Mouse (Mus musculus) brain, embryonic 18.5 days (tissue): ENCODE results near the gene Wrap53.
"Not testable (repeated sequence)": the region's sequence is repeated elsewhere in the genome, so short reads cannot be mapped to it uniquely, and the experiment has no call there.

ENCODE experiments used
- DNase-seq: peaks from one replicate; pipeline ENCODE4 v3.0.0-alpha.2; 2012; ENCODE audit warnings: low read depth, low spot score

Wrap53 gene

DNA sequence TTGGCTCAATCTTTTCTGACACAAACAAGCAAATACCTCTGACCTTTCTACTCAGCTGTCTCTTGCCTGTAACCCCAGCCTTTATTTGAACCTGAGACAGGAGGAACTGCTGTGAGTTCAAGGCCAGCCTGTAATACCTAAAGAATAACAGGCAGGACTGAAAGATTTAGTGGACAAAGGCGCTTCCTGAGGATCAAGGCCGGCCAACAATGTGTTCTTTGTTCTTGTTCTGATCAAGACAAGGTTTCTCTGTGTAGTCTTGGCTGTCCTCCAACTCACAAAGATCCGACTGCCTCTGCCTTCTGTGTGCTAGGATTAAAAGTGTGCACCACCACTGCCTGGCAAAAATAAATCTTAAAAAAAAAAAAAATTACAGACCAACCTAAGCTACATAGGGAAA, 15.7 kb downstream of the Wrap53 start:
- no peak for DNase-seq

GRCm38 (mm10) chr11:69563373-69563772, 16.7 kb downstream of the Wrap53 start:
- DNase-seq: no peak

DNA sequence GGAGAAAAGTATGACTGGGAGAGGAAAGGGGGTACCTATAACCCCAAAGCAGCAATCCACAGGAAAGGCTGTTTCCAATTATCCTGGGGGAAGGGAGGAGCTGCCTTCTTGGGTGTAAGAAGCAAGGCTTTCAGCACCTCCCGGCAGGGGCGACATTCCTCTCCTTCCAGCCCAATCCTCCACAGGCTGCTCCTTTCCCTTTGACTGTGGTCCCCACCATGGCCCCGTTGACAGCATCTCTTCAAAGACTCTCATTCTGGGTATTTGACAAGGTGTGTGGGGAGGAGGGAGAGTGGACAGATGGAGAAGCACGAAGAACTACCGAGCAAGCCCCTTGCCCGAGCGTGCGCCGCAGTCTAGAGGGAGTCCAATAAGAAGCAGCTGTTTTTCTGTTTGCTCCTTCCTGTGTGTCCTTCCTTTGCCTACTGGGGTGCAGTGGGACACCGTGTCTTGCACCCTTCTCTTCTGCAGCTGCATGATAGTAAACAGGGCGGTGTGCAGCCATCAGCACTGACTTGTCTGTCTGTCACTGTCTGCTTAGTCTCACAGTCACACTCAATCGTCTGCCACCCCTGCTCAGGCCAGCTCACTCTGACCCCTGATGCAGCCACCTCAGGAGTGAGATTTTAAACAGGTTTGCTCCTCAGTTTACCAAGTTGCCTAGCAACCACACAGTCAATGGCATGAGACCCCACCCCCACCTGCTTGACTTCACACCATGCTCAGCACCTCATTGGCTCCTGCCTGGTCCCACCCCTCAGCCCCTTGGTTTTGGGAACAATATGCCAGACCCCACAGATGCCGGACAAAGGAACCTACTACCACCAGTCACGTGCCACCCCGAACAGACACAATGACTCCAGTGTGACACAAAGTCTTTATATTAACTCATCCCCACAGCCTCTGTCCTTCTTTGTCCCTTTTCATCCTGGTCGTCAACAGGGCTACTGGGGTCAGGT, 18.9 kb downstream of the Wrap53 start:
- DNase-seq: no peak

- no peak for DNase-seq
Measured at GRCm38 (mm10) chr11:69559851-69560765, 19.9 kb downstream of the Wrap53 start, which contains the start of gene Efnb3. Gene Efnb3 (minus strand): TSS chr11:69560205.

- DNase-seq: no peak
Measured at GRCm38 (mm10) chr11:69559183-69559582, 20.9 kb downstream of the Wrap53 start.

GRCm38 (mm10) chr11:69558756-69559155, 21.3 kb downstream of the Wrap53 start:
- DNase-seq: no peak

- no peak for DNase-seq
Measured at GRCm38 (mm10) chr11:69557381-69557958, 22.6 kb downstream of the Wrap53 start.

- no peak for DNase-seq
Measured at GRCm38 (mm10) chr11:69554539-69555140, 25.4 kb downstream of the Wrap53 start.

- no peak for DNase-seq
Measured at GRCm38 (mm10) chr11:69553341-69553721, 26.7 kb downstream of the Wrap53 start.

GRCm38 (mm10) chr11:69552622-69553340, 27.3 kb downstream of the Wrap53 start:
- no peak for DNase-seq

DNA sequence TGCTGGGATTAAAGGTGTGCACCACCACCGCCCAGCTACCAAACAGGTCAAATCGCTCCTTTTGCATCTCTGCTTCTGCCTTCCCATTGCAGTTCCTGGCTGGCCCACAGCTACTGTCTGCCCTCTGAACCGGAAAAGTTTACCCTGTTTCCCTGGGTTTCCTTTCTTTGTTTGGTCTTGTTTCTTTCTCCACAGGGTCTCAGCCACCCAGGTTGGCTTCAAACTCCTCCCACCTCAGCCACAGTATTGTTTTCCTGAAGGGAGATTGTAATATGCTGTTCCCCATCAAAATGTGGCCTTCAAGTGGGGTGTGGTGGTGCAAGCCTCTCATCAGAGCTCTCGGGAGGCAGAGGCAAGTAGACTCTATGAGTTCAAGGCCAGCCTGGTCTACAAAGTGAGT, 28.7 kb downstream of the Wrap53 start:
- no peak for DNase-seq

GRCm38 (mm10) chr11:69549060-69549656, 30.9 kb downstream of the Wrap53 start, which contains the start of gene Dnah2:
Gene Dnah2 (minus strand): TSS chr11:69549110.
- DNase-seq: no peak

DNA sequence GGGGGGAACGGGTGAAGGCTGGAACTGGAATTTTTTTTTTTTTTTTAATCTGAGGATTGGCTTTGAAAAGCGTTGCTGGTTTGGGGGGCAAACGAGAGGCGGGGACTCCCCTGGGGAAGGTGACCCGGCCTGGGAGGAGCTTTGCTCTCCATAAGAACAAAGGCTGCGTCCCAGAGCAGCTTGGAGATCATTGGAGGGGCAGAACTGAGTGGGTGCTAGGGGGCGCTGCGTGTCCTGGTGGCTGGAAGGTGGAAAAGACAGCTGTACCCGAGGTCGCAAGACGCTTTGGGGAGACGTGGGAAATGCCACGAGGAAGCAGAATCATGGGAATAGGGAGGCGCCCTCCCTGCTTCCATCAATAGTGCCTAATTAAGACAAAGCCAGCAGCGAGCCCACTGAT, 33.0 kb downstream of the Wrap53 start:
- DNase-seq: no peak

DNA sequence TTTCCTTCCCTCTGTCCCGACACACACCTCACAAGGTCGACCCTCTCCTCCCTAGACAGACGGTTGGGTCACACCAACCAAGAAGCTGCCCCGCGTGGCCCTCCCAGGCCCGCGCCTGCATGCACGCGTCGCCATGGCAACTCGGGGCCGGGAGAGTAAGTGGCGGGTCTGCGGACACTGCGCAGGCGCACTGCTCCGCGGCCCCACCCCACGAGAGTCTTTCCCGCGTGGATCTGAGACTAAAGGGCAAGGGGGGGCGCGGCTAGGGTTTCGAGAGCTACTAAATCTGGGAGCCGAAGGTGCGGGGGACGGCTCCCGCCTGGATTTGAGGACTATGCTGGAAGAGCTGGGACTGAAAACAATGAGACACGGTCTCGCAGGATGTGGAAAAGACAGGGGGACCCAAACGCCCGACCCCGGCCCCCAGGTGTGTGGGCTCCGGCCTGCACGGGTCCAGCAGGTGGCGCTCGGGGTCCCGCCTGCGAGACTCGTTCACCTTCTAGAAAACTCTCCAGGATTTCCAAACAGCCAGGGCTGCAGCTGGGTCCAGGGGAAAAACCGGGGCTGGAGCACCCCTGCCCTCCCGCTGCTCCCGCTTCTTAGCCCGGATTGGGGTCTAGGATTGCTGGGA, 33.5 kb downstream of the Wrap53 start:
- DNase-seq: no peak

GRCm38 (mm10) chr11:69545957-69546356, 34.1 kb downstream of the Wrap53 start:
- DNase-seq: no peak

- no peak for DNase-seq
Measured at GRCm38 (mm10) chr11:69543598-69543997, 36.5 kb downstream of the Wrap53 start.

- DNase-seq: not testable (repeated sequence)
Measured at GRCm38 (mm10) chr11:69541741-69542140, 38.3 kb downstream of the Wrap53 start.

GRCm38 (mm10) chr11:69540700-69541099, 39.4 kb downstream of the Wrap53 start:
- DNase-seq: no peak

DNA sequence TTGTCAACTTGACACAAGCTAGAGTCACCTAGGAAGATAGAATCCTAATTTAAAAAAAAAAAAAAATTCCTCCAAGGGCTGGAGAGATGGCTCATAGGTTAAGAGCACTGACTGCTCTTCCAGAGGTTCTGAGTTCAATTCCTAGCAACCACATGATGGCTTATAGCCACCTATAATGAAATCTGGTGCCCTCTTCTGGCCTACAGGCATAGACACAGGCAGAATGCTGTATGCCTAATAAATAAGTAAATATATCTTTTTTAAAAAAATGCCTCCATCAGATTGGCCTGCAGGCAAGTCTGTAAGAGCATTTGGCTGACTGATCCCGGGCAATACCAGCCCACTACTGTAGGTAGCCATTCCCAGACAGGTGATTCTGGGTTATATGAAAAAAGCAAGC, 45.1 kb downstream of the Wrap53 start:
- DNase-seq: no peak
